Mouse (Mus musculus) CH12.LX (cell line): ENCODE measurements around the gene Myo16. TPM values are rescaled to one million over a fixed set of nuclear protein-coding genes. Genes with fewer than 3 reads are reported as not detected.

Experiments
- DNase-seq: peaks from one replicate; pipeline ENCODE4 v3.0.0-alpha.2; 2013; ENCODE audit errors: extremely low read depth
- H3K27ac ChIP-seq: 2 replicates; pipeline ENCODE4 v1.5.1; 2012; ENCODE audit warnings: low read depth, mild to moderate bottlenecking, control low read depth, moderate library complexity; ENCODE audit not compliant: insufficient read depth
- H3K27me3 ChIP-seq: replicated peaks from 2 replicates; pipeline ENCODE3; 2012; ENCODE audit warnings: inconsistent platforms
- H3K36me3 ChIP-seq, 2 experiments: replicated peaks in 1 of 2; 2 replicates each; pipeline versions ENCODE3 to v1.6.1; 2012; ENCODE audit warnings: inconsistent platforms in 1 of 2, low read length in 1 of 2, mild to moderate bottlenecking in 1 of 2, mixed read lengths in 1 of 2, moderate library complexity in 1 of 2; ENCODE audit not compliant: control insufficient read depth in 1 of 2, insufficient read depth in 1 of 2
- H3K4me1 ChIP-seq, 2 experiments: 2 replicates each; pipeline ENCODE4 v1.6.1; 2012; ENCODE audit warnings: inconsistent platforms in 1 of 2, moderate library complexity in 1 of 2; ENCODE audit not compliant: insufficient read depth in 2 of 2, control insufficient read depth in 1 of 2
- H3K4me2 ChIP-seq: 2 replicates; pipeline ENCODE4 v1.6.1; 2012; ENCODE audit warnings: low read depth, mild to moderate bottlenecking, control low read depth; ENCODE audit not compliant: poor library complexity, insufficient read depth, severe bottlenecking
- H3K4me3 ChIP-seq, 3 experiments: fragments of 150-350 bp in 1 of 3; sonication (generic) in 1 of 3; replicated peaks in 1 of 3; 2 replicates each; pipeline versions ENCODE3 to v1.5.1; 2011 to 2012; ENCODE audit warnings: low read depth in 2 of 3, low read length in 2 of 3, mild to moderate bottlenecking in 2 of 3, moderate library complexity in 2 of 3, control low read depth in 1 of 3, improper control_type of control experiment in 1 of 3, inconsistent platforms in 1 of 3, mixed read lengths in 1 of 3; ENCODE audit not compliant: poor library complexity in 1 of 3
- H3K79me2 ChIP-seq: replicated peaks from 2 replicates; pipeline ENCODE4 v1.6.1; 2012; ENCODE audit warnings: mild to moderate bottlenecking, moderate library complexity; ENCODE audit not compliant: control insufficient read depth, poor library complexity, insufficient read depth, severe bottlenecking; ENCODE audit errors: extremely low read depth
- H3K9ac ChIP-seq: 2 replicates; pipeline ENCODE4 v1.6.1; 2012; ENCODE audit warnings: low read depth, mild to moderate bottlenecking, control low read depth, moderate library complexity; ENCODE audit not compliant: insufficient read depth
- H3K9me3 ChIP-seq: replicated peaks from 2 replicates; pipeline ENCODE3; 2012; ENCODE audit warnings: low read length, inconsistent platforms, mixed read lengths
- BHLHE40 ChIP-seq: IDR thresholded peaks from 2 replicates; pipeline ENCODE4 v1.6.1; 2011; ENCODE audit warnings: mild to moderate bottlenecking, low read depth, low read length, improper control_type of control experiment
- CHD1 ChIP-seq: IDR thresholded peaks from 2 replicates; pipeline ENCODE4 v1.6.1; 2012; ENCODE audit warnings: low read depth, low read length, improper control_type of control experiment, inconsistent platforms
- CHD2 ChIP-seq: IDR thresholded peaks from 2 replicates; pipeline ENCODE4 v1.6.1; 2011; ENCODE audit warnings: low read length, improper control_type of control experiment
- CTCF ChIP-seq, 2 experiments: IDR thresholded peaks in 1 of 2; conservative IDR thresholded peaks in 1 of 2; 2 replicates each; pipeline ENCODE4 v1.5.1; 2011 to 2012; ENCODE audit warnings: low read depth in 2 of 2, low read length in 2 of 2, improper control_type of control experiment in 1 of 2, inconsistent platforms in 1 of 2, mild to moderate bottlenecking in 1 of 2, moderate library complexity in 1 of 2
- E2F4 ChIP-seq: IDR thresholded peaks from 2 replicates; pipeline ENCODE4 v1.6.1; 2011; ENCODE audit warnings: low read depth, low read length, improper control_type of control experiment; ENCODE audit not compliant: insufficient replicate concordance
- ELF1 ChIP-seq: IDR thresholded peaks from 2 replicates; pipeline ENCODE4 v1.6.1; 2014; ENCODE audit warnings: low read depth, mild to moderate bottlenecking, inconsistent platforms, low read length, improper control_type of control experiment
- ETS1 ChIP-seq: conservative IDR thresholded peaks from 2 replicates; pipeline ENCODE4 v1.6.1; 2012; ENCODE audit warnings: low read depth, mild to moderate bottlenecking, inconsistent platforms, low read length, improper control_type of control experiment, moderate library complexity
- GABPA ChIP-seq: IDR thresholded peaks from 2 replicates; pipeline ENCODE4 v1.6.1; 2012; ENCODE audit warnings: low read depth, low read length, improper control_type of control experiment, inconsistent platforms; ENCODE audit not compliant: insufficient replicate concordance
- HCFC1 ChIP-seq: IDR thresholded peaks from 2 replicates; pipeline ENCODE4 v1.6.1; 2012; ENCODE audit warnings: low read depth, mild to moderate bottlenecking, inconsistent platforms, low read length, improper control_type of control experiment
- IRF4 ChIP-seq: IDR thresholded peaks from 2 replicates; pipeline ENCODE4 v1.6.1; 2014; ENCODE audit warnings: low read depth, mild to moderate bottlenecking, inconsistent platforms, low read length, improper control_type of control experiment
- JUN ChIP-seq: IDR thresholded peaks from 2 replicates; pipeline ENCODE4 v1.6.1; 2011; ENCODE audit warnings: low read depth, mild to moderate bottlenecking, low read length, improper control_type of control experiment, moderate library complexity; ENCODE audit not compliant: insufficient read depth
- KAT2A ChIP-seq: IDR thresholded peaks from 2 replicates; pipeline ENCODE4 v1.6.1; 2012; ENCODE audit warnings: low read length, improper control_type of control experiment, inconsistent platforms; ENCODE audit not compliant: insufficient replicate concordance
- MAFK ChIP-seq: IDR thresholded peaks from 2 replicates; pipeline ENCODE4 v1.6.1; 2011; ENCODE audit warnings: low read length, improper control_type of control experiment; ENCODE audit not compliant: insufficient replicate concordance
- MAX ChIP-seq: IDR thresholded peaks from 2 replicates; pipeline ENCODE4 v1.6.1; 2011; ENCODE audit warnings: low read length, improper control_type of control experiment
- MAZ ChIP-seq: IDR thresholded peaks from 2 replicates; pipeline ENCODE4 v1.6.1; 2012; ENCODE audit warnings: low read depth, mild to moderate bottlenecking, inconsistent platforms, low read length, improper control_type of control experiment, moderate library complexity
- MEF2A ChIP-seq: IDR thresholded peaks from 2 replicates; pipeline ENCODE4 v1.6.1; 2014; ENCODE audit warnings: low read depth, mild to moderate bottlenecking, inconsistent platforms, low read length, improper control_type of control experiment, borderline replicate concordance
- MYC ChIP-seq: IDR thresholded peaks from 2 replicates; pipeline ENCODE4 v1.6.1; 2011; ENCODE audit warnings: low read depth, mild to moderate bottlenecking, improper control_type of control experiment, low read length
- NRF1 ChIP-seq: IDR thresholded peaks from 2 replicates; pipeline ENCODE4 v1.6.1; 2014; ENCODE audit warnings: low read depth, mild to moderate bottlenecking, inconsistent platforms, low read length, improper control_type of control experiment, moderate library complexity
- PAX5 ChIP-seq: IDR thresholded peaks from 2 replicates; pipeline ENCODE4 v1.6.1; 2012; ENCODE audit warnings: low read length, inconsistent platforms, mixed read lengths
- POLR2A ChIP-seq: IDR thresholded peaks from 2 replicates; pipeline ENCODE4 v1.6.1; 2011; ENCODE audit warnings: low read depth, mild to moderate bottlenecking, improper control_type of control experiment, low read length
- POLR2AphosphoS2 ChIP-seq: IDR thresholded peaks from 2 replicates; pipeline ENCODE4 v1.6.1; 2011; ENCODE audit warnings: low read depth, low read length, improper control_type of control experiment
- RAD21 ChIP-seq: IDR thresholded peaks from 2 replicates; pipeline ENCODE4 v1.6.1; 2011; ENCODE audit warnings: low read depth, mild to moderate bottlenecking, low read length, improper control_type of control experiment, moderate library complexity
- RCOR1 ChIP-seq: conservative IDR thresholded peaks from 2 replicates; pipeline ENCODE4 v1.6.1; 2012; ENCODE audit warnings: low read depth, mild to moderate bottlenecking, inconsistent platforms, low read length, improper control_type of control experiment
- SMC3 ChIP-seq: IDR thresholded peaks from 2 replicates; pipeline ENCODE4 v1.6.1; 2011; ENCODE audit warnings: low read depth, low read length, improper control_type of control experiment
- TBP ChIP-seq: conservative IDR thresholded peaks from 2 replicates; pipeline ENCODE4 v1.6.1; 2011; ENCODE audit warnings: low read depth, low read length, improper control_type of control experiment
- UBTF ChIP-seq: IDR thresholded peaks from 2 replicates; pipeline ENCODE4 v1.6.1; 2012; ENCODE audit warnings: low read depth, mild to moderate bottlenecking, inconsistent platforms, low read length, improper control_type of control experiment, moderate library complexity
- ZKSCAN1 ChIP-seq: IDR thresholded peaks from 2 replicates; pipeline ENCODE4 v1.6.1; 2012; ENCODE audit warnings: low read depth, inconsistent platforms, low read length, improper control_type of control experiment, borderline replicate concordance
- dilution Hi-C: fragments of 300-500 bp; cut with MboI; formaldehyde crosslinking; loops from 2 replicates; pipeline ENCODE4 v1.14.3; 2020; ENCODE audit warnings: low sequenced_read_pairs; ENCODE audit not compliant: extremely low pct_unique_long_range_greater_than_20kb, extremely low pct_ligation_motif_present
- in situ Hi-C: fragments of 300-500 bp; cut with MboI; formaldehyde crosslinking; loops from 3 replicates; pipeline ENCODE4 v1.14.3; 2019; ENCODE audit warnings: low sequenced_read_pairs, low pct_ligation_motif_present, low pct_unique_long_range_greater_than_20kb, mixed read lengths
- polyA plus RNA-seq: library from polyadenylated mRNA; unstranded; fragments of >175 nt; gene quantifications from 2 replicates; pipeline ENCODE4 v1.2.1, GENCODE M21; 2012; ENCODE audit warnings: low read depth; ENCODE audit not compliant: insufficient read length
- total RNA-seq, 2 experiments: library from RNA; depleted of rRNA; stranded (reverse); fragments of 300-350 nt in 1 of 2; fragments of >200 nt in 1 of 2; gene quantifications; 2 replicates each; pipeline ENCODE4 v1.2.3; 2012 to 2014

Myo16 gene
- total and polyA plus RNA-seq, 3 experiments, result not detected

DNA sequence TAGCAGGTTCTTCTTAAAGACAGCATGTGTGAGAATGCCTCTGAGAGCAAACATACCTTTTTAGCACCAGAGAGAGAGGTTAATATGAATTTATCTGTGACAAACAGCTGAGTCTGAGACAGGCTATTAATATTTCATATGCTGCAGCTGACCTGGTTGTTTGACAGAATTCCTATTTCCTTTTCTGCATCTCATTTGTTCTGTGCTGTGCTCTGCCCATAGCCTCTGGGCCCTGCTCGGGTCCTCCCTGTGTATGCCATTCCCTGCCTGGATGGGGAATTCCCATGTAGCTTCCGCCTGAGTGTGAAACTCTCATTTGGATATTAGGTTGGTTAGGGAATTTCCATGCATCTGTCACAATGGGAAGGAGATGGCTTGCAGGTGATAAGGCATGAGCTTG, 240.8 kb downstream of the Myo16 start:
- in situ Hi-C loops (no loop called here), dilution Hi-C loops (no loop called here)
- Histone ChIP-seq H3K4me2 (no peak overlapping the region), H3K4me1 (peaks cover 18 to 43% of the 10 kb centered on the region in 2 experiments), H3K27me3 (no peaks in the 10 kb centered on the region), H3K27ac (no peak overlapping the region), H3K4me3 (no peak overlapping the region), H3K79me2 (no peaks in the 10 kb centered on the region), H3K36me3 (no peaks in the 10 kb centered on the region), H3K9me3 (no peaks in the 10 kb centered on the region), H3K9ac (no peak overlapping the region)
- TF ChIP-seq ETS1, result 0 out of 2 replicates have a peak, but pooled peaks have one; percentile 7
- TF ChIP-seq E2F4, result no peak
- DNase-seq, result peak; percentile 18

DNA sequence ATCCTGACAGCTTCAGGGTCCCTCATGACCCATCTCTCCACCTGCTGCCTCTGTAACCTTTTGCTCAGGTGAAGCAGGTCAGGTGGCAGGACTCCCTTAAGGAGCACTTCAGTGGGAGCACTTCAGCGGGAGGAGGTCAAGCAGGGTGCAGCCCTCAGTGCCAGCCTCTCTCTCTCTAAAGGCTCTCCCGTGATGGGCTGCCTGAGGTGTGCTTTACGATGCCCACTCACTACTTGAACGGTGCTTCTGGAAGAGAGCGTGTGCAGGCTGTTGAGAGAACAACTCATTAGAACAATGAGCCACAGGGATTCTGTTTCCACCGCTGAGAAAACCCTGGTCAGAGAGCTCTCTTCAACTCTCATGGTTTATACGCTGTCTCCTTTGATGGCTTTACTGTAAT, 241.4 kb downstream of the Myo16 start:
- in situ Hi-C loops, result no loop called here
- Histone ChIP-seq H3K4me1 (peaks cover 18 to 43% of the 10 kb centered on the region in 2 experiments), H3K27me3 (no peaks in the 10 kb centered on the region), H3K79me2 (no peaks in the 10 kb centered on the region), H3K4me2 (no peak overlapping the region), H3K4me3 (no peak overlapping the region), H3K9ac (no peak overlapping the region), H3K27ac (no peak overlapping the region), H3K9me3 (no peaks in the 10 kb centered on the region), H3K36me3 (no peaks in the 10 kb centered on the region)
- dilution Hi-C loops, result no loop called here
- no peak for DNase-seq
- TF ChIP-seq NRF1 (no peak), TBP (no peak), PAX5 (no peak), GABPA (no peak), POLR2A (no peak), MAZ (no peak), ETS1 (no peak), MEF2A (no peak), KAT2A (no peak), MYC (no peak), HCFC1 (no peak), IRF4 (no peak), E2F4 (no peak)

DNA sequence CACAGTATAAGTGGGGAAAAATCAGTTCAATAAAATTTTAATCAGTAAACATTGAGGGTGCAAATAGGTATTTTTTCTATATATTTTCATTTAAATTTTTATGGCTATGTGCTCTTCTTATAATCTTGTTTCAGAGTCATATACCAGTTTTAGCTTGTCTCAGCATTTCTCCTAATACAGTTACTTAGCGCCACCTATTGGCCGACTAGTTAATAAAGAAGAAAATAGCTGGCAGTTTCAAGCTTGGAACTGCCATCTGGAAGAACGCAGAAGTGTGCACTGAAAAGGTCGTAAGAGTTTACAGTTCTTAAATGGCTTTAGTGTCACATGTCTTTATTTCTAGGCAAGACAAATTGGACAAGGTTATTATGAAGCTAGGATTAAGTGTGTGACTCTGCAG, 248.9 kb downstream of the Myo16 start:
- Histone ChIP-seq H3K27ac (no peak overlapping the region), H3K4me2 (no peak overlapping the region), H3K9me3 (no peaks in the 10 kb centered on the region), H3K79me2 (no peaks in the 10 kb centered on the region), H3K36me3 (no peaks in the 10 kb centered on the region), H3K27me3 (no peaks in the 10 kb centered on the region), H3K4me3 (no peak overlapping the region), H3K9ac (no peak overlapping the region), H3K4me1 (peaks cover 3 to 12% of the 10 kb centered on the region in 2 experiments; a peak in 2 of 4 replicates)
- peak; percentile 73 for DNase-seq
- in situ Hi-C loops (loop anchor here (25.0 kb wide), 1 partner anchor 365 kb away; no protein-coding TSS in a partner anchor), dilution Hi-C loops (no loop called here)
- TF ChIP-seq JUN, result no peak
- peak; percentile 90 for TF ChIP-seq RAD21
- TF ChIP-seq PAX5, result no peak
- TF ChIP-seq UBTF, result no peak
- TF ChIP-seq MAFK, result peak; percentile 100
- TF ChIP-seq POLR2A, result no peak
- no peak for TF ChIP-seq RCOR1
- no peak for TF ChIP-seq ZKSCAN1
- no peak for TF ChIP-seq E2F4
- TF ChIP-seq CTCF (conservative IDR thresholded peaks at IDR 0.05 in 1 of 2, IDR thresholded peaks at IDR 0.05 in 1 of 2; ENCODE audit: low read depth in 2 of 2, low read length in 2 of 2), result peak; percentile 38 to 84
- TF ChIP-seq MAX, result no peak
- TF ChIP-seq GABPA, result no peak
- TF ChIP-seq ELF1, result no peak
- no peak for TF ChIP-seq CHD2
- TF ChIP-seq POLR2AphosphoS2, result no peak
- TF ChIP-seq KAT2A, result no peak
- TF ChIP-seq CHD1, result no peak
- TF ChIP-seq BHLHE40, result no peak
- TF ChIP-seq IRF4, result no peak
- peak; percentile 52 for TF ChIP-seq SMC3
